Mouse (Mus musculus) neural tube, embryonic 13.5 days (tissue): ENCODE data around the gene Spag7. TPM values are rescaled to one million over a fixed set of nuclear protein-coding genes. Genes with fewer than 3 reads are reported as not detected.
A peak's percentile ranks its signal among the peaks of the same experiment; 100 is the strongest.

ENCODE experiments used
- ATAC-seq: fragments of 200-750 bp; cut with Nextera tagmentation; 2 replicates; pipeline ENCODE4 v1.8.0; 2017; ENCODE audit warnings: low read depth, mild to moderate bottlenecking, moderate TSS enrichment, moderate library complexity
- H3K27ac ChIP-seq: fragments of 300-500 bp; sonication (generic); replicated peaks from 2 replicates; pipeline ENCODE4 v1.5.1; 2015; ENCODE audit warnings: moderate library complexity, mild to moderate bottlenecking, inconsistent platforms
- H3K27me3 ChIP-seq: fragments of 300-500 bp; sonication (generic); 2 replicates; pipeline ENCODE4 v1.6.1; 2015; ENCODE audit warnings: mild to moderate bottlenecking, inconsistent platforms
- H3K36me3 ChIP-seq: fragments of 300-500 bp; sonication (generic); 2 replicates; pipeline ENCODE4 v1.6.1; 2015; ENCODE audit warnings: mild to moderate bottlenecking, inconsistent platforms
- H3K4me1 ChIP-seq: fragments of 300-500 bp; sonication (generic); replicated peaks from 2 replicates; pipeline ENCODE4 v1.6.1; 2015; ENCODE audit warnings: inconsistent platforms
- H3K4me2 ChIP-seq: fragments of 300-500 bp; sonication (generic); 2 replicates; pipeline ENCODE4 v1.6.1; 2015; ENCODE audit warnings: inconsistent platforms, mild to moderate bottlenecking, moderate library complexity
- H3K4me3 ChIP-seq: fragments of 300-500 bp; sonication (generic); 2 replicates; pipeline ENCODE4 v1.5.1; 2015; ENCODE audit warnings: mild to moderate bottlenecking, inconsistent platforms
- H3K9ac ChIP-seq: fragments of 300-500 bp; sonication (generic); 2 replicates; pipeline ENCODE4 v1.6.1; 2015; ENCODE audit warnings: moderate library complexity, mild to moderate bottlenecking, inconsistent platforms
- H3K9me3 ChIP-seq: fragments of 300-500 bp; sonication (generic); 2 replicates; pipeline ENCODE4 v1.6.1; 2016; ENCODE audit warnings: inconsistent platforms
- WGBS: fragments of 180-500 bp; shearing (Covaris S2); methylation state at CpG from one replicate; pipeline ENCODE4 v1.1.7; 2015; 5-methylcytosine and 5-hydroxymethylcytosine counted together
- polyA plus RNA-seq: library from polyadenylated mRNA; unstranded; fragments of >200 nt; fragmentation: Nextera tagmentation; extraction: Ambion mirVana; gene quantifications from 2 replicates; pipeline ENCODE4 v1.2.1, GENCODE M21; 2015

Gene Spag7
- polyA plus RNA-seq, 1 experiment from 2014 or later: 169 TPM

DNA sequence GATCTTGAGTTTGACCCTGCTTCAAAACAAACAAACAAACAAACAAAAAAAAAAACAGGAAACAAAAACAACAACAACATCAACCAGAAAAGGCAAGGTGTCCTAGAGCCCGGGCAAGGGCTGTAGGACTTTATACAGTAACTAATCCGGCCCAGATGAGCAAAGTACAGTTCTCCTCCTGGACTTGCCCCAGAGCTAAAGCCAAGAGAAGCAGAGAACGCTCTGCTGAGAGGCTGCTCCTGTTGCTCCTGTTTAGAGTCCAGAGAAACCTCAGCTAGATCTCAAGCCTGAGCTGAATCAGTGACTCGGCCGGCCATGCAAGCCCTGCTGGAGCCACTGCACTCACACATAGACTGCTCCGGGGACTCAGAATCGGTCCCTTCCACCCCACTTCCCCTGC, 39.1 kb downstream of the Spag7 start:
- Histone ChIP-seq H3K36me3 (no peaks in the 10 kb centered on the region), H3K4me3 (no peak overlapping the region), H3K4me1 (no peaks in the 10 kb centered on the region), H3K4me2 (no peak overlapping the region), H3K27ac (no peak overlapping the region), H3K9me3 (no peaks in the 10 kb centered on the region), H3K9ac (no peak overlapping the region), H3K27me3 (no peaks in the 10 kb centered on the region)
- ATAC-seq: no peak
- WGBS: 71% methylated on average over 7 of the region's 7 CpGs

GRCm38 (mm10) chr11:70629557-70629956, 39.7 kb downstream of the Spag7 start:
- no peaks in the 10 kb centered on the region for H3K36me3 ChIP-seq
- no peak overlapping the region for H3K9ac ChIP-seq
- 59% methylated on average over 5 of the region's 5 CpGs for WGBS
- no peaks in the 10 kb centered on the region for H3K4me1 ChIP-seq
- no peaks in the 10 kb centered on the region for H3K9me3 ChIP-seq
- H3K27me3 ChIP-seq: no peaks in the 10 kb centered on the region
- no peak overlapping the region for H3K4me3 ChIP-seq
- ATAC-seq: no peak
- H3K4me2 ChIP-seq: no peak overlapping the region
- H3K27ac ChIP-seq: no peak overlapping the region

DNA sequence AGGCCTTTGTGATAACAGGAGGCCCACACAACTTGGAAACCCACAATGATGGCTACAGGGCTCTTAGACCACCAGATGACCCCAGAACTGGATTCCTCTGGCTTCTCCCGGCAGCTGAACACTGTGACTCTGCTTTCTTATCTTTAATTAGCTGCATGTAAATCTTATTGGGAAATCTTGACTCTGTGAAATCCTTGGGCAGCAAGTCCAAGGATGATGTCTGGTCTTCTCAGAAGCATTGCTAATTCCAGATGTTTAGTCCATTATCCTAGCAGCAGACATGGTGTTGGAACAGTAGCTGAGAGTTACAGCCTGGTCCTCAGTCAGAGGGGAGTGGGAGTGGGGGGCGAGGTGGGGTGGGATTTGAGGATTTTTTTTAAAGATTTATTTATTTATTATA, 40.8 kb downstream of the Spag7 start:
- Histone ChIP-seq H3K9ac (no peak overlapping the region), H3K27me3 (no peaks in the 10 kb centered on the region), H3K9me3 (no peaks in the 10 kb centered on the region), H3K4me1 (no peaks in the 10 kb centered on the region), H3K4me3 (no peak overlapping the region), H3K36me3 (no peaks in the 10 kb centered on the region), H3K27ac (no peak overlapping the region), H3K4me2 (no peak overlapping the region)
- whole genome bisulfite sequencing: 82% methylated on average over 2 of the region's 2 CpGs
- ATAC-seq: no peak

GRCm38 (mm10) chr11:70626877-70627276, 42.3 kb downstream of the Spag7 start:
- 73% methylated on average over 4 of the region's 4 CpGs for WGBS
- Histone ChIP-seq H3K9ac (no peak overlapping the region), H3K4me1 (no peaks in the 10 kb centered on the region), H3K36me3 (no peaks in the 10 kb centered on the region), H3K27ac (no peak overlapping the region), H3K4me3 (no peak overlapping the region), H3K9me3 (no peaks in the 10 kb centered on the region), H3K27me3 (no peaks in the 10 kb centered on the region), H3K4me2 (no peak overlapping the region)
- ATAC-seq: no peak

DNA sequence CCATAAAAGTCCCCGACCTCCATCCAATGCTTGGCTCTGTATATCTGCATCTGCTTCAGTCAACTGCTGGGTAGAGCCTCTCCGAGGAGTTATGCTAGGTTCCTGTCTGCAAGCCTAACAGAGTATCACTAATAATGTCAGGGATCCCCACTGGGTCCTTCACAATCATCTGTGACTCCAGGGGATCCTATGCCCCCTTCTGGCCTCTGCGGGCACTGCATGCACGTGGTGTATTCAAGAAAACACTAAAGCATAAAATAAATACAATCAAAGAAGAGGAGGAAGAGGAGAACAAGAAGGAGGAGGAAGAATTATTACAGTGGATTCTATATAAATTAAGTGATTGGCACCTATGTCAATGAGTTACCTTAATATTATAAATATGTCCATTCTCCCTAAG, 43.7 kb downstream of the Spag7 start:
- H3K27ac ChIP-seq: no peak overlapping the region
- no peak for ATAC-seq
- H3K9ac ChIP-seq: no peak overlapping the region
- no peaks in the 10 kb centered on the region for H3K36me3 ChIP-seq
- 47% methylated on average over 4 of the region's 4 CpGs for WGBS
- no peaks in the 10 kb centered on the region for H3K4me1 ChIP-seq
- no peak overlapping the region for H3K4me3 ChIP-seq
- no peaks in the 10 kb centered on the region for H3K9me3 ChIP-seq
- no peaks in the 10 kb centered on the region for H3K27me3 ChIP-seq
- no peak overlapping the region for H3K4me2 ChIP-seq

- Histone ChIP-seq H3K4me1 (no peaks in the 10 kb centered on the region), H3K27me3 (no peaks in the 10 kb centered on the region), H3K4me2 (no peak overlapping the region), H3K36me3 (no peaks in the 10 kb centered on the region), H3K27ac (no peak overlapping the region), H3K4me3 (no peak overlapping the region), H3K9me3 (no peaks in the 10 kb centered on the region), H3K9ac (no peak overlapping the region)
- WGBS: 82% methylated on average over 10 of the region's 10 CpGs
- no peak for ATAC-seq
These were observed 46.0 kb downstream of the Spag7 start for GRCm38 (mm10) chr11:70623053-70623742.

- ATAC-seq: no peak
- no peak overlapping the region for H3K4me3 ChIP-seq
- H3K27me3 ChIP-seq: no peaks in the 10 kb centered on the region
- H3K36me3 ChIP-seq: no peaks in the 10 kb centered on the region
- H3K4me1 ChIP-seq: no peaks in the 10 kb centered on the region
- no peak overlapping the region for H3K4me2 ChIP-seq
- H3K9ac ChIP-seq: no peak overlapping the region
- H3K27ac ChIP-seq: no peak overlapping the region
- 45% methylated on average over 7 of the region's 7 CpGs for WGBS
- no peaks in the 10 kb centered on the region for H3K9me3 ChIP-seq
These were observed 47.0 kb downstream of the Spag7 start for GRCm38 (mm10) chr11:70621972-70622814.

GRCm38 (mm10) chr11:70619101-70619500, 50.1 kb downstream of the Spag7 start, which contains the start of gene Chrne:
Gene Chrne, minus strand, starts transcription at chr11:70619216.
- H3K4me1 ChIP-seq: peaks cover 10% of the 10 kb centered on the region
- no peak within 1 kb of the TSS for H3K27ac ChIP-seq
- H3K9ac ChIP-seq: no peak within 1 kb of the TSS
- no peak within 1 kb of the TSS for H3K4me3 ChIP-seq
- no peaks in the 10 kb centered on the region for H3K9me3 ChIP-seq
- no peak for ATAC-seq
- H3K36me3 ChIP-seq: 0 out of 2 replicates have a peak, but pooled peaks cover 3% of the 10 kb centered on the region
- H3K27me3 ChIP-seq: peaks cover 8% of the 10 kb centered on the region; the same call in 1 of the 2 replicates
- no peak within 1 kb of the TSS for H3K4me2 ChIP-seq
- WGBS: 59% methylated on average over 1 of the region's 1 CpGs

DNA sequence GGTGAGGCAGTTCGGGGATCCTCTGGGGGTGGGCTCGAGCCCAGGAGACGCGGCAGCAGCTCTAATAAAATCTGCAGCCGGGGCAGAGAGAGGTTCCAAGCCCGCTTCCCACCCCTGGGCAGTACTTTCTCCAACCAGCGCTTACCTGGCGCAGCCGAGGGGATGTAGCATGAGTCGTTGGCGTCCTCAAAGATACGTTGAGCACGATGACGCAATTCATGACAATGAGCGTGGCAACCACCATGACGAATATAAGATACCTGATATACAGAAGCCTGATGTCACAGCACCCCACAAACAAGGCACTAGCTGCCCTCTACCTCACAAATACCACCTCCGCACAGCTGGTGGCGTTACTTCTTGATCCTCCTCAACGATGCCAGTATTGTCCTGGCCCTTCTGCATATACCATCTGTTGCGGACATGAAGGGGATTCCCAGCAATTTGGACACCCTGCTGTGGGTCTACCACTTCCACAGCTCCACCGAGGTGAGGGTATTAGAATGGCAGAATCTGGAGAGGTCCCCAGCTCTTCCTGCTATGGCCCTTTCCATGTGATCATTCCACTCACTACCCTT, 53.6 kb downstream of the Spag7 start, which contains the start of gene 4930544D05Rik:
Gene 4930544D05Rik (plus strand): TSS at position 333 of the 578 bp plus-strand sequence.
- peaks cover 8% of the 10 kb centered on the region; the same call in 1 of the 2 replicates for H3K27me3 ChIP-seq
- H3K4me2 ChIP-seq: peak within 1 kb of the TSS; percentile 51
- H3K9me3 ChIP-seq: no peaks in the 10 kb centered on the region
- peaks cover 34% of the 10 kb centered on the region for H3K36me3 ChIP-seq
- H3K9ac ChIP-seq: peak within 1 kb of the TSS; percentile 58
- 13% methylated on average over 21 of the region's 21 CpGs for WGBS
- no peak within 1 kb of the TSS for H3K27ac ChIP-seq
- ATAC-seq: no peak; the same call in 1 of the 2 replicates
- peak within 1 kb of the TSS; percentile 21 for H3K4me3 ChIP-seq
- peaks cover 10% of the 10 kb centered on the region for H3K4me1 ChIP-seq

DNA sequence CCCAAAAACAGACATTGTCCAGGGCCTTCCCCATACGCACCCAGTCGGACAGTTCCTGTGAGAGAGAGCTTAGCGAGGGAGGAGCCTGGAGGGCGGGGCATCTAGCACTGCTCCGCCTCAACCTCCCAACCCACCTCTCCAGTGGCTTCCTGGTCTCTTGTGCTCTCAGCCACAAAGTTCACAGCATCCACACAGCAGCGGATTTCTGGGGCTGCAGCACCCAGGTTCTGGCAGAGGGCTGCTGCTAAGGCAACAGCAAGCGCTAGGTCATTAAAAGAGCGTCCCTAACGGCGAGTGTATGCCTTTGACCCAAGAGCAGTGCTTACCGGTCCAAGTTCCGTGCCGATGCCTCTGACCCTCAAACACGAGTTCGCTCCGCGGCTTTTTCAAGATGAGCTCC, 54.1 kb downstream of the Spag7 start:
- Histone ChIP-seq H3K36me3 (peaks cover 40% of the 10 kb centered on the region), H3K4me2 (peak overlapping the region; percentile 51), H3K9ac (peak overlapping the region; percentile 58), H3K9me3 (no peaks in the 10 kb centered on the region), H3K4me1 (peaks cover 10% of the 10 kb centered on the region), H3K27me3 (peaks cover 8% of the 10 kb centered on the region; the same call in 1 of the 2 replicates), H3K27ac (no peak overlapping the region), H3K4me3 (peak overlapping the region; percentile 21)
- peak; percentile 74; the same call in 1 of the 2 replicates for ATAC-seq
- WGBS: 3% methylated on average over 17 of the region's 17 CpGs
